Mouse (Mus musculus) embryonic facial prominence, embryonic 14.5 days (tissue): ENCODE measurements at regions not wholly inside any gene's neighbourhood (a gene's known extent, or its start where the extent isn't known, plus 50 kb on each side); places are given as distances from the start of the nearest gene placed in this dataset.

Experiments used
- ATAC-seq: fragments of 200-750 bp; cut with Nextera tagmentation; 2 replicates; pipeline ENCODE4 v1.8.0; 2017; ENCODE audit warnings: low read depth, moderate number of reproducible peaks, moderate TSS enrichment
- DNase-seq: peaks from one replicate; pipeline ENCODE4 v3.0.0-alpha.2; 2015; ENCODE audit warnings: low spot score
- H3K27ac ChIP-seq: fragments of 300-500 bp; sonication (generic); replicated peaks from 2 replicates; pipeline ENCODE4 v1.5.1; 2014; ENCODE audit warnings: low read depth, mild to moderate bottlenecking, low read length, moderate library complexity
- H3K27me3 ChIP-seq: fragments of 300-500 bp; sonication (generic); replicated peaks from 2 replicates; pipeline ENCODE4 v1.6.1; 2014; ENCODE audit warnings: low read length; ENCODE audit not compliant: control insufficient read depth, insufficient read depth
- H3K36me3 ChIP-seq: fragments of 300-500 bp; sonication (generic); 2 replicates; pipeline ENCODE4 v1.6.1; 2014; ENCODE audit warnings: low read length, mixed read lengths; ENCODE audit not compliant: control insufficient read depth, insufficient read depth
- H3K4me1 ChIP-seq: fragments of 300-500 bp; sonication (generic); 2 replicates; pipeline ENCODE4 v1.6.1; 2014; ENCODE audit warnings: antibody characterized with exemption, low read length; ENCODE audit not compliant: control insufficient read depth, insufficient read depth
- H3K4me2 ChIP-seq: fragments of 300-500 bp; sonication (generic); 2 replicates; pipeline ENCODE4 v1.6.1; 2014; ENCODE audit warnings: low read depth, mild to moderate bottlenecking, low read length, moderate library complexity, mixed read lengths
- H3K4me3 ChIP-seq: fragments of 300-500 bp; sonication (generic); 2 replicates; pipeline ENCODE4 v1.5.1; 2014; ENCODE audit warnings: low read depth, mild to moderate bottlenecking, low read length
- H3K9ac ChIP-seq: fragments of 300-500 bp; sonication (generic); 2 replicates; pipeline ENCODE4 v1.6.1; 2014; ENCODE audit warnings: low read depth, mild to moderate bottlenecking, low read length, moderate library complexity, mixed read lengths
- H3K9me3 ChIP-seq: fragments of 300-500 bp; sonication (generic); 2 replicates; pipeline ENCODE4 v1.6.1; 2016; ENCODE audit warnings: low read length; ENCODE audit not compliant: control insufficient read depth
- WGBS: fragments of 180-500 bp; shearing (Covaris S2); extraction: QIAGEN DNeasy Blood & Tissue Kit; methylation state at CpG from one replicate; pipeline ENCODE4 v1.1.7; 2014; 5-methylcytosine and 5-hydroxymethylcytosine counted together

- ATAC-seq, result no peak
- no peak for DNase-seq
- Histone ChIP-seq H3K9ac (no peak overlapping the region), H3K9me3 (no peaks in the 10 kb centered on the region), H3K4me3 (no peak overlapping the region), H3K27me3 (no peaks in the 10 kb centered on the region), H3K36me3 (no peaks in the 10 kb centered on the region), H3K4me1 (no peaks in the 10 kb centered on the region), H3K4me2 (no peak overlapping the region), H3K27ac (no peak overlapping the region)
- WGBS, result 32% methylated on average over 4 of the region's 4 CpGs
Observed at GRCm38 (mm10) chr13:90760516-90761050, 144.6 kb downstream of the Atp6ap1l start.

- Histone ChIP-seq H3K4me1 (no peaks in the 10 kb centered on the region), H3K9me3 (no peaks in the 10 kb centered on the region), H3K9ac (no peak overlapping the region), H3K4me2 (no peak overlapping the region), H3K27ac (no peak overlapping the region), H3K4me3 (no peak overlapping the region), H3K36me3 (no peaks in the 10 kb centered on the region), H3K27me3 (no peaks in the 10 kb centered on the region)
- no peak for DNase-seq
- 88% methylated on average over 3 of the region's 3 CpGs for WGBS
- no peak for ATAC-seq
Observed at GRCm38 (mm10) chr13:90754451-90754850, 150.7 kb downstream of the Atp6ap1l start.

- Histone ChIP-seq H3K4me2 (no peak overlapping the region), H3K27me3 (no peaks in the 10 kb centered on the region), H3K4me1 (no peaks in the 10 kb centered on the region), H3K4me3 (no peak overlapping the region), H3K9ac (no peak overlapping the region), H3K36me3 (no peaks in the 10 kb centered on the region), H3K9me3 (no peaks in the 10 kb centered on the region), H3K27ac (no peak overlapping the region)
- WGBS, result 73% methylated on average over 1 of the region's 1 CpGs
- no peak for ATAC-seq
- no peak for DNase-seq
Observed at GRCm38 (mm10) chr13:90749741-90750140, 155.4 kb downstream of the Atp6ap1l start.

GRCm38 (mm10) chr13:90745063-90745462 lies 160.1 kb downstream of the Atp6ap1l start:
- no peak overlapping the region for H3K27ac ChIP-seq
- peaks cover 5% of the 10 kb centered on the region; the same call in 1 of the 2 replicates for H3K4me1 ChIP-seq
- no peak overlapping the region for H3K4me2 ChIP-seq
- no peaks in the 10 kb centered on the region for H3K36me3 ChIP-seq
- H3K9me3 ChIP-seq, result no peaks in the 10 kb centered on the region
- DNase-seq (peak; percentile 9), ATAC-seq (no peak)
- H3K27me3 ChIP-seq, result no peaks in the 10 kb centered on the region
- H3K4me3 ChIP-seq, result no peak overlapping the region
- 17% methylated on average over 1 of the region's 1 CpGs for WGBS
- no peak overlapping the region for H3K9ac ChIP-seq

GRCm38 (mm10) chr13:90742615-90743402 lies 162.3 kb downstream of the Atp6ap1l start:
- Histone ChIP-seq H3K9me3 (no peaks in the 10 kb centered on the region), H3K27me3 (no peaks in the 10 kb centered on the region), H3K36me3 (no peaks in the 10 kb centered on the region), H3K27ac (no peak overlapping the region), H3K4me1 (peaks cover 5% of the 10 kb centered on the region; the same call in 1 of the 2 replicates), H3K9ac (no peak overlapping the region), H3K4me2 (no peak overlapping the region), H3K4me3 (no peak overlapping the region)
- 57% methylated on average over 4 of the region's 4 CpGs for WGBS
- DNase-seq (peak; percentile 80), ATAC-seq (peak; percentile 83)

- Histone ChIP-seq H3K36me3 (no peaks in the 10 kb centered on the region), H3K4me2 (no peak overlapping the region), H3K9ac (no peak overlapping the region), H3K4me1 (peaks cover 5% of the 10 kb centered on the region; the same call in 1 of the 2 replicates), H3K4me3 (no peak overlapping the region), H3K27me3 (no peaks in the 10 kb centered on the region), H3K27ac (no peak overlapping the region), H3K9me3 (no peaks in the 10 kb centered on the region)
- DNase-seq (no peak), ATAC-seq (no peak)
- 71% methylated on average over 1 of the region's 1 CpGs for WGBS
Observed at GRCm38 (mm10) chr13:90739797-90740196, 165.4 kb downstream of the Atp6ap1l start.

GRCm38 (mm10) chr13:90738513-90738912 lies 166.6 kb downstream of the Atp6ap1l start:
- no peak overlapping the region for H3K27ac ChIP-seq
- H3K4me2 ChIP-seq, result no peak overlapping the region
- WGBS, result 61% methylated on average over 3 of the region's 3 CpGs
- no peak overlapping the region for H3K9ac ChIP-seq
- H3K27me3 ChIP-seq, result no peaks in the 10 kb centered on the region
- no peak for ATAC-seq
- H3K9me3 ChIP-seq, result no peaks in the 10 kb centered on the region
- H3K4me3 ChIP-seq, result no peak overlapping the region
- peak; percentile 66 for DNase-seq
- peaks cover 5% of the 10 kb centered on the region; the same call in 1 of the 2 replicates for H3K4me1 ChIP-seq
- no peaks in the 10 kb centered on the region for H3K36me3 ChIP-seq

- no peaks in the 10 kb centered on the region for H3K9me3 ChIP-seq
- ATAC-seq (no peak), DNase-seq (no peak)
- H3K4me1 ChIP-seq, result no peaks in the 10 kb centered on the region
- no peak overlapping the region for H3K4me2 ChIP-seq
- 84% methylated on average over 3 of the region's 3 CpGs for WGBS
- no peaks in the 10 kb centered on the region for H3K27me3 ChIP-seq
- H3K4me3 ChIP-seq, result no peak overlapping the region
- H3K27ac ChIP-seq, result no peak overlapping the region
- no peak overlapping the region for H3K9ac ChIP-seq
- H3K36me3 ChIP-seq, result no peaks in the 10 kb centered on the region
Observed at GRCm38 (mm10) chr13:90733265-90733664, 171.9 kb downstream of the Atp6ap1l start.

- Histone ChIP-seq H3K9ac (no peak overlapping the region), H3K27ac (no peak overlapping the region), H3K36me3 (no peaks in the 10 kb centered on the region), H3K4me1 (no peaks in the 10 kb centered on the region), H3K9me3 (no peaks in the 10 kb centered on the region), H3K4me2 (no peak overlapping the region), H3K27me3 (no peaks in the 10 kb centered on the region), H3K4me3 (no peak overlapping the region)
- no peak for ATAC-seq
- peak; percentile 27 for DNase-seq
Observed at GRCm38 (mm10) chr13:90729078-90729477, 176.1 kb downstream of the Atp6ap1l start.
